Mouse (Mus musculus): Measurements from ENCODE around the gene Btnl2.

Gene Btnl2

DNA sequence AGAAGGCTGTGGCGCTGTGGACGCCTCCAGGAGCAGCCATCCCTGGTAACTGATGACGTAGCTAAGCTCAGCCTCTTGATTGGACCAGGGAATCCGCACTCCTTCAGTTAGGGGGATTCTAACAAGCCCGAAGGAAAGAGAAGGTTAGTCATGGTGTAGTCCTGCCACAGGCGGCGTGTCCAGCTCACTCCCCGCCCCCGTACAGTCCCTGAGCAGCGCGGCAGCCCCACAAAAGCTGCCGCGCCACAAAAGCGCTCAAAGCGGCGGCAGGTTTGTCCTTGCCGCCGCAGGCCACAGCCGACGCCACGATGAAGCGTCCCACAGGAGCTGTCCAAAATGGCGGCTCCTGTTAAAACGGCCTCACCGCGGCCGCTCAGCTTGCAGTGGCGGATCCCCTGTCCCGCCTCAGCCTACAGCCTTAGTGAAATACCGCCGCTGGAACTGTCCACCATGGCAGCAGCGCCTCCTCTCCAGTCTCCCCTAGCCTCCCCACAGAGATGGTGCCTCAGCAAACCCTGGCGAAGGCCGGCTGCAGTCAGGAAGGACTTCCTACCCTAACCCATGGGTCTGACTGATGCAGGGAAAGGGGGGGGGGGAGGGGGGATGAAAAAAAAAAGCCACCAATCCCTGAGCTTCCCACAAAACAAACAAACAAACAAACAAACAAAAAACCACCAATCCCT is 44.2 kb downstream of the Btnl2 start, which contains the start of gene BC051142:
Gene BC051142, plus strand, starts transcription at position 110 of the 683 bp plus-strand sequence.
- DNase-seq (ENCODE audit: low read depth, low spot score): peak; percentile 90

DNA sequence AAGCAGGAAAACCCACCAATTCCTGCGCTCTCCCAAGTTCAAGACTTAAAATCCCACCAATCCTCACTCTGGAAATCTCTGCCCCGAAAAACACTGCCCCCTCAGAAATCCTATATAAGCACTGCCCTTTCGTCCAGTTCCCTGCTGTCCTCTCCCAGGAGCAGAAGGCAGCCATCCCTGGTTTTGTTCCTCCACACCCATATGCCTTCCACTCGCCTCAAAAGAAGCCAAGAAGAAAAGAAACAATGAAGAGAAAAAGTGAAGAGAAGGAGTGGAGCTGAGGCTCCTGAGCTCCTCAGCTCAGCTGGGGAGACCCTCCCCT is 44.7 kb downstream of the Btnl2 start:
- no peak for DNase-seq (ENCODE audit: low read depth, low spot score)

DNA sequence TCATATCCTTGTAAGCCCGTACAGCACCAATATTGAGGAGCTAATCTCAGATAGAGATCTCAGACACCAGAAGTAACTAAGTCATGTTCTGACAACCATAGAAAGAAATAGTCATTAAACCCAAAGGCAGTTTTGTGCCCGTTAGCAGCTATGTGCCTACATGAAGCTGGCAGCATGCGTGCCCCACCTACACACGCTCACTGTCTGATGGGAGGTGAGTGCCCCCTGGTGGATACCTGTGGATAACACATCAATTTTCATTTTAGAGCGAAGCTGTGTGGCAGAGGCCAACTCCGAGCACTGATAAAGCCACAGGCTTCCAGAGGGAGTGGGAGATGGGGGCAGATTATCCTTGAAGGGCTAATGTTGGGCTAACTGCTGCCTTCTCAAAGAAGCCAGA is 56.5 kb downstream of the Btnl2 start:
- DNase-seq (ENCODE audit: low read depth, low spot score): peak; percentile 74
